Comparison of ENCODE assay signal across 16 mouse cellular contexts in the genomic region with DNA sequence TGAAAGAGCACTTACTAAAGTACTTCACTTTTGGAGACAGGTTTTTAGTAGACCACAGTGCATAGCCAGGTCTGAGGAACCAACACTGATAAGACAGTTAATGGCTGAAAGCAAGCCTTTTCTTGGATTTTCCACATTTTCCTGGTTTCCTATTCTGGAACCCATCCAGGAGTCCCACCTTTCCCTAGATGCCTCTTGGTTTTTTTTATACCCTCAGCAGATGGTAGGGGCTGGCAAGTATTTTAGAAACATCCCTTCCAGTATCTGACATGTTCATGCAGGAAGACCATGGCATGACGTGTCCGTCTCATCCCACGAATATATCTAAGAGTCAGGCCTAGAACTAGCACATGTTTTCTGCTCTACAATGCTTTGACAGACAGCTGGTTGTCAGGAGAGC.
"Had no signal": no experiment of that assay in that cellular context is flagged by ENCODE, and none has a peak within 500 bp of the region (broad histone marks: within the 10 kb centered on the region; RNA-seq: fewer than 3 reads in every experiment).

No protein-coding gene starts in this region.

- H3K27me3 ChIP-seq: heart, embryonic 12.5 days; hindbrain, embryonic 13.5 days; hindbrain, embryonic 15.5 days; kidney, embryonic 15.5 days; limb, embryonic 13.5 days; limb, embryonic 15.5 days; liver, embryonic 12.5 days had no signal

- DNase-seq: forebrain, postnatal 0 days; gastrocnemius, postnatal 14 days; gastrocnemius, postnatal 36 days; heart, postnatal 36 days; layer of hippocampus, adult 9-11 months; layer of hippocampus, postnatal 36 days; left cerebral cortex, postnatal 4 days had no signal

- H3K4me2 ChIP-seq: heart, embryonic 12.5 days; hindbrain, embryonic 13.5 days; hindbrain, embryonic 15.5 days; kidney, embryonic 15.5 days; limb, embryonic 13.5 days; limb, embryonic 15.5 days; liver, embryonic 12.5 days had no signal

- H3K27ac ChIP-seq: kidney, embryonic 15.5 days; kidney, postnatal 0 days; limb, embryonic 13.5 days; limb, embryonic 15.5 days; liver, embryonic 12.5 days; liver, embryonic 14.5 days had no signal

- H3K9me3 ChIP-seq: heart, embryonic 12.5 days; hindbrain, embryonic 13.5 days; hindbrain, embryonic 15.5 days; kidney, embryonic 15.5 days; limb, embryonic 13.5 days; limb, embryonic 15.5 days; liver, embryonic 12.5 days had no signal

- H3K9ac ChIP-seq: forebrain, postnatal 0 days; heart, embryonic 12.5 days; hindbrain, embryonic 13.5 days; hindbrain, embryonic 15.5 days; kidney, embryonic 15.5 days; limb, embryonic 13.5 days; limb, embryonic 15.5 days; liver, embryonic 12.5 days; liver, embryonic 14.5 days had no signal

- H3K4me3 ChIP-seq: heart, embryonic 12.5 days; hindbrain, embryonic 13.5 days; hindbrain, embryonic 15.5 days; kidney, embryonic 15.5 days; limb, embryonic 13.5 days; limb, embryonic 15.5 days; liver, embryonic 12.5 days had no signal

- ATAC-seq: forebrain, postnatal 0 days; liver, embryonic 12.5 days had no signal

- H3K36me3 ChIP-seq: heart, embryonic 12.5 days; hindbrain, embryonic 15.5 days; liver, embryonic 12.5 days had no signal
